Mouse (Mus musculus): ENCODE measurements around the gene Krt19. TPM values are rescaled to one million over a fixed set of nuclear protein-coding genes. Genes with fewer than 3 reads are reported as not detected.

Krt19 gene
- polyA plus RNA-seq (2015; fragmentation: Nextera tagmentation; extraction: Ambion mirVana) = 2.6 and 4.3 TPM in 2 replicates

- DNase-seq (no peak), ATAC-seq (ENCODE audit: low read depth) (no peak)
- Histone ChIP-seq H3K27ac (no peak within 1 kb of the TSS), H3K27me3 (peaks cover 30% of the 10 kb centered on the region), H3K4me2 (no peak within 1 kb of the TSS), H3K4me3 (replicated peaks) (no peak within 1 kb of the TSS), H3K36me3 (no peaks in the 10 kb centered on the region), H3K9ac (no peak within 1 kb of the TSS), H3K4me1 (replicated peaks) (no peaks in the 10 kb centered on the region), H3K9me3 (replicated peaks) (no peaks in the 10 kb centered on the region)
- 38% methylated on average over 9 of the region's 9 CpGs for WGBS (ENCODE audit: insufficient replicate concordance)
These were observed at the start of gene Krt19 for GRCm38 (mm10) chr11:100148615-100149330. TSS of gene Krt19 (minus strand) at chr11:100148665.

GRCm38 (mm10) chr11:100192992-100193391 is 44.5 kb upstream of the Krt19 start, which contains the start of gene Krt9:
TSS of gene Krt9 (minus strand) at chr11:100193246.
- no peak within 1 kb of the TSS for H3K27ac ChIP-seq
- no peak for ATAC-seq (ENCODE audit: low read depth)
- no peak within 1 kb of the TSS for H3K4me3 ChIP-seq (replicated peaks)
- H3K36me3 ChIP-seq = no peaks in the 10 kb centered on the region
- 30% methylated on average over 9 of the region's 9 CpGs for WGBS (ENCODE audit: insufficient replicate concordance)
- no peaks in the 10 kb centered on the region; the same call in 1 of the 2 replicates for H3K27me3 ChIP-seq
- no peak within 1 kb of the TSS for H3K4me2 ChIP-seq
- H3K9me3 ChIP-seq (replicated peaks) = peaks cover 2% of the 10 kb centered on the region; the same call in 1 of the 2 replicates
- H3K9ac ChIP-seq = no peak within 1 kb of the TSS
- DNase-seq = no peak
- no peaks in the 10 kb centered on the region for H3K4me1 ChIP-seq (replicated peaks)

- Histone ChIP-seq H3K27ac (no peak overlapping the region), H3K4me3 (replicated peaks) (no peak overlapping the region), H3K27me3 (no peaks in the 10 kb centered on the region; the same call in 1 of the 2 replicates), H3K9me3 (replicated peaks) (peaks cover 7% of the 10 kb centered on the region; the same call in 1 of the 2 replicates), H3K36me3 (no peaks in the 10 kb centered on the region), H3K9ac (no peak overlapping the region), H3K4me1 (replicated peaks) (no peaks in the 10 kb centered on the region), H3K4me2 (no peak overlapping the region)
- DNase-seq = no peak
- whole genome bisulfite sequencing (ENCODE audit: insufficient replicate concordance) = 84% methylated on average over 3 of the region's 3 CpGs
- ATAC-seq (ENCODE audit: low read depth) = no peak
These were observed 43.4 kb upstream of the Krt19 start for GRCm38 (mm10) chr11:100191820-100192219.

GRCm38 (mm10) chr11:100186736-100187135 is 38.3 kb upstream of the Krt19 start:
- H3K27me3 ChIP-seq = no peaks in the 10 kb centered on the region
- no peak overlapping the region for H3K4me2 ChIP-seq
- H3K4me1 ChIP-seq (replicated peaks) = no peaks in the 10 kb centered on the region
- peaks cover 8% of the 10 kb centered on the region; the same call in 1 of the 2 replicates for H3K9me3 ChIP-seq (replicated peaks)
- 61% methylated on average over 8 of the region's 8 CpGs for WGBS (ENCODE audit: insufficient replicate concordance)
- H3K36me3 ChIP-seq = no peaks in the 10 kb centered on the region
- no peak overlapping the region for H3K9ac ChIP-seq
- H3K4me3 ChIP-seq (replicated peaks) = no peak overlapping the region
- ATAC-seq (ENCODE audit: low read depth) = no peak
- DNase-seq = no peak
- H3K27ac ChIP-seq = no peak overlapping the region

- Histone ChIP-seq H3K36me3 (no peaks in the 10 kb centered on the region), H3K27me3 (no peaks in the 10 kb centered on the region), H3K4me1 (replicated peaks) (no peaks in the 10 kb centered on the region), H3K9ac (no peak overlapping the region), H3K4me3 (replicated peaks) (no peak overlapping the region), H3K9me3 (replicated peaks) (no peaks in the 10 kb centered on the region), H3K27ac (no peak overlapping the region), H3K4me2 (no peak overlapping the region)
- 28% methylated on average over 7 of the region's 7 CpGs for WGBS (ENCODE audit: insufficient replicate concordance)
- no peak for DNase-seq
- ATAC-seq (ENCODE audit: low read depth) = no peak
These were observed 33.3 kb upstream of the Krt19 start for GRCm38 (mm10) chr11:100181725-100182124.

GRCm38 (mm10) chr11:100179260-100179659 is 30.8 kb upstream of the Krt19 start:
- Histone ChIP-seq H3K9ac (no peak overlapping the region), H3K36me3 (no peaks in the 10 kb centered on the region), H3K27ac (no peak overlapping the region), H3K27me3 (no peaks in the 10 kb centered on the region), H3K4me1 (replicated peaks) (no peaks in the 10 kb centered on the region), H3K4me2 (no peak overlapping the region), H3K9me3 (replicated peaks) (no peaks in the 10 kb centered on the region), H3K4me3 (replicated peaks) (no peak overlapping the region)
- no peak for ATAC-seq (ENCODE audit: low read depth)
- WGBS (ENCODE audit: insufficient replicate concordance) = 66% methylated on average over 3 of the region's 3 CpGs
- no peak for DNase-seq

- no peaks in the 10 kb centered on the region for H3K36me3 ChIP-seq
- H3K9me3 ChIP-seq (replicated peaks) = no peaks in the 10 kb centered on the region
- 55% methylated on average over 5 of the region's 5 CpGs for WGBS (ENCODE audit: insufficient replicate concordance)
- no peak for ATAC-seq (ENCODE audit: low read depth)
- H3K4me3 ChIP-seq (replicated peaks) = no peak overlapping the region
- H3K27ac ChIP-seq = no peak overlapping the region
- no peaks in the 10 kb centered on the region for H3K4me1 ChIP-seq (replicated peaks)
- no peak overlapping the region for H3K4me2 ChIP-seq
- H3K27me3 ChIP-seq = no peaks in the 10 kb centered on the region
- no peak for DNase-seq
- H3K9ac ChIP-seq = no peak overlapping the region
These were observed 29.8 kb upstream of the Krt19 start for GRCm38 (mm10) chr11:100178307-100178706.

GRCm38 (mm10) chr11:100176791-100177190 is 28.3 kb upstream of the Krt19 start:
- ATAC-seq (ENCODE audit: low read depth) (no peak), DNase-seq (no peak)
- no peak overlapping the region for H3K9ac ChIP-seq
- no peaks in the 10 kb centered on the region for H3K27me3 ChIP-seq
- no peak overlapping the region for H3K27ac ChIP-seq
- no peaks in the 10 kb centered on the region for H3K9me3 ChIP-seq (replicated peaks)
- H3K4me2 ChIP-seq = no peak overlapping the region
- no peaks in the 10 kb centered on the region for H3K36me3 ChIP-seq
- WGBS (ENCODE audit: insufficient replicate concordance) = 59% methylated on average over 9 of the region's 9 CpGs
- no peak overlapping the region for H3K4me3 ChIP-seq (replicated peaks)
- no peaks in the 10 kb centered on the region for H3K4me1 ChIP-seq (replicated peaks)

- H3K4me2 ChIP-seq = no peak overlapping the region
- H3K36me3 ChIP-seq = no peaks in the 10 kb centered on the region
- no peak overlapping the region for H3K4me3 ChIP-seq (replicated peaks)
- H3K4me1 ChIP-seq (replicated peaks) = peaks cover 3% of the 10 kb centered on the region; the same call in 1 of the 2 replicates
- no peak overlapping the region for H3K27ac ChIP-seq
- ATAC-seq (ENCODE audit: low read depth) = no peak
- no peaks in the 10 kb centered on the region for H3K27me3 ChIP-seq
- H3K9me3 ChIP-seq (replicated peaks) = no peaks in the 10 kb centered on the region
- H3K9ac ChIP-seq = no peak overlapping the region
- DNase-seq = peak; percentile 32
- 22% methylated on average over 14 of the region's 14 CpGs for WGBS (ENCODE audit: insufficient replicate concordance)
These were observed 20.6 kb upstream of the Krt19 start for GRCm38 (mm10) chr11:100168765-100169762.

GRCm38 (mm10) chr11:100168071-100168470 is 19.6 kb upstream of the Krt19 start:
- ATAC-seq (ENCODE audit: low read depth) = no peak
- no peak overlapping the region for H3K4me3 ChIP-seq (replicated peaks)
- H3K4me1 ChIP-seq (replicated peaks) = peaks cover 3% of the 10 kb centered on the region; the same call in 1 of the 2 replicates
- H3K9ac ChIP-seq = no peak overlapping the region
- no peak for DNase-seq
- 73% methylated on average over 8 of the region's 8 CpGs for WGBS (ENCODE audit: insufficient replicate concordance)
- H3K4me2 ChIP-seq = no peak overlapping the region
- no peaks in the 10 kb centered on the region for H3K36me3 ChIP-seq
- H3K27ac ChIP-seq = no peak overlapping the region
- H3K9me3 ChIP-seq (replicated peaks) = no peaks in the 10 kb centered on the region
- no peaks in the 10 kb centered on the region for H3K27me3 ChIP-seq

GRCm38 (mm10) chr11:100164392-100164791 is 15.9 kb upstream of the Krt19 start:
- WGBS (ENCODE audit: insufficient replicate concordance) = 41% methylated on average over 7 of the region's 7 CpGs
- no peak overlapping the region for H3K9ac ChIP-seq
- no peak overlapping the region for H3K4me2 ChIP-seq
- no peaks in the 10 kb centered on the region for H3K9me3 ChIP-seq (replicated peaks)
- DNase-seq (no peak), ATAC-seq (ENCODE audit: low read depth) (no peak)
- no peaks in the 10 kb centered on the region for H3K36me3 ChIP-seq
- no peak overlapping the region for H3K4me3 ChIP-seq (replicated peaks)
- H3K27ac ChIP-seq = no peak overlapping the region
- H3K4me1 ChIP-seq (replicated peaks) = peaks cover 3% of the 10 kb centered on the region; the same call in 1 of the 2 replicates
- no peaks in the 10 kb centered on the region for H3K27me3 ChIP-seq

Data from liver, embryonic 13.5 days (tissue).